Mouse (Mus musculus): ENCODE data around the gene Serpina3g. TPM values are rescaled to one million over a fixed set of nuclear protein-coding genes. Genes with fewer than 3 reads are reported as not detected.

Serpina3g gene
- polyA plus RNA-seq, 1 experiment from 2014 or later, result 0.59 TPM

Other genes starting within 250 kb of the Serpina3g start
- gene Serpina11, start 246.3 kb upstream of the Serpina3g start, polyA plus RNA-seq (2016; fragmentation: Nextera tagmentation; extraction: Ambion mirVana), result 0.72 TPM in 1 of 2 replicates, not detected in the other
- gene Serpina9, start 222.5 kb upstream of the Serpina3g start, polyA plus RNA-seq (2016; fragmentation: Nextera tagmentation; extraction: Ambion mirVana), result 0.18 TPM in 1 of 2 replicates, not detected in the other
- not detected in 2 replicates for gene Serpina12, start 191.8 kb upstream of the Serpina3g start, polyA plus RNA-seq (2016; fragmentation: Nextera tagmentation; extraction: Ambion mirVana)
- 0.10 TPM in 1 of 2 replicates, not detected in the other for gene Serpina5, start 135.1 kb upstream of the Serpina3g start, polyA plus RNA-seq (2016; fragmentation: Nextera tagmentation; extraction: Ambion mirVana)
- gene Serpina3a, start 123.5 kb upstream of the Serpina3g start, polyA plus RNA-seq (2016; fragmentation: Nextera tagmentation; extraction: Ambion mirVana), result not detected in 2 replicates
- gene Serpina3b, start 108.2 kb upstream of the Serpina3g start, polyA plus RNA-seq (2016; fragmentation: Nextera tagmentation; extraction: Ambion mirVana), result 0.20 TPM in 1 of 2 replicates, not detected in the other
- not detected in 2 replicates for gene Serpina3c, start 82.4 kb upstream of the Serpina3g start, polyA plus RNA-seq (2016; fragmentation: Nextera tagmentation; extraction: Ambion mirVana)
- not detected in 2 replicates for gene Serpina3f, start 21.7 kb upstream of the Serpina3g start, polyA plus RNA-seq (2016; fragmentation: Nextera tagmentation; extraction: Ambion mirVana)
- gene Serpina3i, start 26.9 kb downstream of the Serpina3g start, polyA plus RNA-seq (2016; fragmentation: Nextera tagmentation; extraction: Ambion mirVana), result 0.06 TPM in 1 of 2 replicates, not detected in the other
- not detected in 2 replicates for gene Serpina3j, start 78.3 kb downstream of the Serpina3g start, polyA plus RNA-seq (2016; fragmentation: Nextera tagmentation; extraction: Ambion mirVana)
- gene Serpina3k, start 102.2 kb downstream of the Serpina3g start, polyA plus RNA-seq (2016; fragmentation: Nextera tagmentation; extraction: Ambion mirVana), result not detected in 2 replicates
- gene Serpina3m, start 102.2 kb downstream of the Serpina3g start, polyA plus RNA-seq (2016; fragmentation: Nextera tagmentation; extraction: Ambion mirVana), result not detected in 2 replicates
- gene Serpina3n, start 170.5 kb downstream of the Serpina3g start, polyA plus RNA-seq (2016; fragmentation: Nextera tagmentation; extraction: Ambion mirVana), result 0.08 and 0.09 TPM in 2 replicates
- 1.2 and 4.0 TPM in 2 replicates for gene Gsc, start 237.1 kb downstream of the Serpina3g start, polyA plus RNA-seq (2016; fragmentation: Nextera tagmentation; extraction: Ambion mirVana)

Data from heart, embryonic 10.5 days (tissue).